Mouse (Mus musculus): Measurements from ENCODE around the gene Reck.

DNA sequence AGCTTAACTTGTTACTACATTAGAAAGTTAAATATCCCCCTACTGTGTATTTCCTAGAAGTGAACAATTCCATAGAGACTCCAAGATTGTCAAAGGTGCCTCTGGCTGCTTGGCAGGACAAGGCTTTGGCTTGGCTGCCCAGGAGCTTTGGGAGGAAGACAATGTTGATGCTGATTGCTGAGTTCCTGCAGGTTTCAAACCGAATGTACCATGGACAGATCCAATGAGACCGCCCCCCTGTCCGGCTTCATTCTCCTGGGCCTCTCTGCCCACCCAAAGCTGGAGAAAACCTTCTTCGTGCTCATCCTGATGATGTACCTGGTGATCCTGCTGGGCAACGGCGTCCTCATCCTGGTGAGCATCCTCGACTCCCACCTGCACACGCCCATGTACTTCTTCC lies 21.2 kb upstream of the Reck start:
- no peak for TF ChIP-seq POLR2A (IDR thresholded peaks at IDR 0.05; ENCODE audit: borderline replicate concordance, extremely low read depth, insufficient read depth, insufficient read length, poor library complexity, severe bottlenecking)
- no peak for TF ChIP-seq CTCF (IDR thresholded peaks at IDR 0.05; ENCODE audit: borderline replicate concordance, extremely low read depth, insufficient read depth, insufficient read length)
